Mouse (Mus musculus): ENCODE measurements around the gene Gal3st2b. TPM values are rescaled to one million over a fixed set of nuclear protein-coding genes. Genes with fewer than 3 reads are reported as not detected.
"Not testable (repeated sequence)": the region's sequence is repeated elsewhere in the genome, so short reads cannot be mapped to it uniquely, and the experiment has no call there.

The Gal3st2b gene
- total RNA-seq (2021): under 1 TPM; 0.16 to 0.20 TPM

GRCm38 (mm10) chr1:93918011-93918410, at the start of gene Gal3st2b:
Gal3st2b (plus strand) TSS chr1:93918311.
- DNase-seq (ENCODE audit: low spot score in 2 of 2); intact Hi-C loops (cut with DNase I): not testable (repeated sequence)

- DNase-seq (ENCODE audit: low spot score in 2 of 2); intact Hi-C loops (cut with DNase I): not testable (repeated sequence)
Measured at GRCm38 (mm10) chr1:93871594-93872105, 46.5 kb upstream of the Gal3st2b start.

GRCm38 (mm10) chr1:93874405-93874804, 43.7 kb upstream of the Gal3st2b start:
- intact Hi-C loops (cut with DNase I): not testable (repeated sequence)
- peak; percentile 18 to 22 for DNase-seq (ENCODE audit: low spot score in 2 of 2)

GRCm38 (mm10) chr1:93881778-93882177, 36.3 kb upstream of the Gal3st2b start:
- DNase-seq (ENCODE audit: low spot score in 2 of 2); intact Hi-C loops (cut with DNase I): not testable (repeated sequence)

GRCm38 (mm10) chr1:93890936-93891335, 27.2 kb upstream of the Gal3st2b start:
- DNase-seq (ENCODE audit: low spot score in 2 of 2); intact Hi-C loops (cut with DNase I): not testable (repeated sequence)

GRCm38 (mm10) chr1:93897395-93897794, 20.7 kb upstream of the Gal3st2b start:
- DNase-seq (ENCODE audit: low spot score in 2 of 2); intact Hi-C loops (cut with DNase I): not testable (repeated sequence)

GRCm38 (mm10) chr1:93901291-93901690, 16.8 kb upstream of the Gal3st2b start:
- intact Hi-C loops (cut with DNase I); DNase-seq (ENCODE audit: low spot score in 2 of 2): not testable (repeated sequence)

GRCm38 (mm10) chr1:93906690-93907089, 11.4 kb upstream of the Gal3st2b start:
- intact Hi-C loops (cut with DNase I): not testable (repeated sequence)

GRCm38 (mm10) chr1:93908977-93909586, 9.0 kb upstream of the Gal3st2b start:
- DNase-seq (ENCODE audit: low spot score in 2 of 2): not testable (repeated sequence)

More at GRCm38 (mm10) chr1:93906690-93907089, 11.4 kb upstream of the Gal3st2b start:
- DNase-seq (ENCODE audit: low spot score in 2 of 2): not testable (repeated sequence)

GRCm38 (mm10) chr1:93911877-93912276, 6.2 kb upstream of the Gal3st2b start:
- intact Hi-C loops (cut with DNase I); DNase-seq (ENCODE audit: low spot score in 2 of 2): not testable (repeated sequence)

More at GRCm38 (mm10) chr1:93908977-93909586, 9.0 kb upstream of the Gal3st2b start:
- intact Hi-C loops (cut with DNase I): not testable (repeated sequence)

GRCm38 (mm10) chr1:93917160-93917559, 951 bp upstream of the Gal3st2b start:
- intact Hi-C loops (cut with DNase I); DNase-seq (ENCODE audit: low spot score in 2 of 2): not testable (repeated sequence)

GRCm38 (mm10) chr1:93918775-93919174, 664 bp downstream of the Gal3st2b start:
- DNase-seq (ENCODE audit: low spot score in 2 of 2); intact Hi-C loops (cut with DNase I): not testable (repeated sequence)

GRCm38 (mm10) chr1:93919321-93919720, 1.2 kb downstream of the Gal3st2b start:
- intact Hi-C loops (cut with DNase I); DNase-seq (ENCODE audit: low spot score in 2 of 2): not testable (repeated sequence)

GRCm38 (mm10) chr1:93922609-93923008, 4.5 kb downstream of the Gal3st2b start:
- intact Hi-C loops (cut with DNase I): loop anchor here (5.0 kb wide), 1 partner anchor 70 kb away; the partner anchor contains the start of gene Gal3st2c
- DNase-seq (ENCODE audit: low spot score in 2 of 2): not testable (repeated sequence)

GRCm38 (mm10) chr1:93923098-93923497, 5.0 kb downstream of the Gal3st2b start:
- DNase-seq (ENCODE audit: low spot score in 2 of 2): not testable (repeated sequence)
- intact Hi-C loops (cut with DNase I): loop anchor here (5.0 kb wide), 1 partner anchor 69 kb away; the partner anchor contains the start of gene Gal3st2c

GRCm38 (mm10) chr1:93935378-93935777, 17.3 kb downstream of the Gal3st2b start:
- intact Hi-C loops (cut with DNase I); DNase-seq (ENCODE audit: low spot score in 2 of 2): not testable (repeated sequence)

- intact Hi-C loops (cut with DNase I); DNase-seq (ENCODE audit: low spot score in 2 of 2): not testable (repeated sequence)
Measured at GRCm38 (mm10) chr1:93937807-93938206, 19.7 kb downstream of the Gal3st2b start.

- intact Hi-C loops (cut with DNase I); DNase-seq (ENCODE audit: low spot score in 2 of 2): not testable (repeated sequence)
Measured at GRCm38 (mm10) chr1:93938415-93938814, 20.3 kb downstream of the Gal3st2b start.

- DNase-seq (ENCODE audit: low spot score in 2 of 2); intact Hi-C loops (cut with DNase I): not testable (repeated sequence)
Measured at GRCm38 (mm10) chr1:93949087-93949486, 31.0 kb downstream of the Gal3st2b start.

GRCm38 (mm10) chr1:93966489-93966888, 48.4 kb downstream of the Gal3st2b start:
- DNase-seq (ENCODE audit: low spot score in 2 of 2); intact Hi-C loops (cut with DNase I): not testable (repeated sequence)

GRCm38 (mm10) chr1:93970380-93970779, 52.3 kb downstream of the Gal3st2b start:
- intact Hi-C loops (cut with DNase I); DNase-seq (ENCODE audit: low spot score in 2 of 2): not testable (repeated sequence)
